Mouse (Mus musculus) kidney, adult 8-10 months (tissue): ENCODE measurements at regions not wholly inside any gene's neighbourhood (a gene's known extent, or its start where the extent isn't known, plus 50 kb on each side); places are given as distances from the start of the nearest gene placed in this dataset.
A peak's percentile ranks its signal among the peaks of the same experiment; 100 is the strongest.

Experiments used
- DNase-seq, 2 experiments: peaks; one replicate each; pipeline ENCODE4 v3.0.0; 2022

DNA sequence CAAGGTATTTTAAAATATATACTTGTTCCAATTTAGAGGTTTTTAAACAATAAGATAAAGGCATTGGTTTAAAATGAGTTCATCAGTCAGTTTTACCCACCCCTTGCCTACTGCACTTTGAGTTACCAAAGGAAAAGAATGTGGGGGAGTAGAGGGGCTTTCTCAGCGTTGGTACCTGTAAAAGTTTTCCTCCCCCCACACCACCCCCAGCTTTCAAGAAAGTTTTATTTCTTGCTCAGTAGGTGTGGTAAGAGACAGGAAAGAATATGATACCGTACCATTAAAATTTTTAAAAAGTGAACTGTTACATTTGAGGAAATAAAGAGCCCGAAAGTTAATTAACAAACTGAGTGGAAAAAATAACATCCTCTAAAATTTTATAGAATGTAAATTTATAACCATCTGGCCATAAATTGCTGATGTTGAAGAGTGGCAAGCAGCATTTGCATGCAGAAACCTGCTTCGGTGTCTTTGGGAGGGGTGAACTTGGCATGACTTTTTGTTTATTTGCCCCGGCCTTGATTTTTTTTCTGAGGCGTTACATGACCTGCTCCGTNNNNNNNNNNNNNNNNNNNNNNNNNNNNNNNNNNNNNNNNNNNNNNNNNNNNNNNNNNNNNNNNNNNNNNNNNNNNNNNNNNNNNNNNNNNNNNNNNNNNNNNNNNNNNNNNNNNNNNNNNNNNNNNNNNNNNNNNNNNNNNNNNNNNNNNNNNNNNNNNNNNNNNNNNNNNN, 346.1 kb downstream of the Tfec start:
- DNase-seq = no peak

DNA sequence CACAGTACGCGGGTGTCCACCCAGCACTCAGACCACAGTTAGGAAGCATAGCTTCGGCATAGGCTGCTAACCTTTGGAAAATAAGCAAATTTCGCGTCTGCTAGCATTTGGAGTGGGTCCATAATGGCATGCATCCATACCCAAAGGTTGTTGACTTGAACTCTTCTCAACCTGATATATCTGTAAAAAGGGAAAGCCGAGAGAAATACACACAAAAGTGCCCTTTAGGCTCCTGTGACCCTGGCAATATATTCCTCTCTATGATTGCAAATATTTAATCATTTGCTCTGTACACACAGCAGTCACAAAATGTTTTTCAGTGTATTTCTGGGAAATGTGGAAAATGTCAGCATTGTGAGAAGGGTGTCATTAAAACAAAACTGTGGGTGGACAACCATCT, 347.1 kb downstream of the Tfec start:
- no peak for DNase-seq

DNA sequence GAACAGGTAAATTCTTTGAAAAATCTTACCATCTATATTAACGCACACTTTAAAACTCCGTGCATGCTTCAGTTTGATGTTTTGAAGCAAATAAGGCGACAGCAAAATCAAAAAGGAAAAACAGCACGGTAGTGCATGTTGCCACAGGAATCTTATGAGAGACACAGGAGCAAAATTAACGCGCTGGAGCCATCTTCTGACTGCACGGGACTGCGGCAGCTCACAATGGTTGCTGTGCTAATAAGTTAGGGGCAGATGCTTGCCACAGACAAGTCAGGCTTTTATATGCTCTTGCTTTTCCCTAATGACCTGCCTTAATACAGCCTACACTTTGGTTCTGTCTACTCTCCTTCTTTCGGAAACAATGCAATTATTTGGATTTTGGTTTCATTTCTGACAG, 347.8 kb downstream of the Tfec start:
- peak; percentile 18 to 45 for DNase-seq

DNA sequence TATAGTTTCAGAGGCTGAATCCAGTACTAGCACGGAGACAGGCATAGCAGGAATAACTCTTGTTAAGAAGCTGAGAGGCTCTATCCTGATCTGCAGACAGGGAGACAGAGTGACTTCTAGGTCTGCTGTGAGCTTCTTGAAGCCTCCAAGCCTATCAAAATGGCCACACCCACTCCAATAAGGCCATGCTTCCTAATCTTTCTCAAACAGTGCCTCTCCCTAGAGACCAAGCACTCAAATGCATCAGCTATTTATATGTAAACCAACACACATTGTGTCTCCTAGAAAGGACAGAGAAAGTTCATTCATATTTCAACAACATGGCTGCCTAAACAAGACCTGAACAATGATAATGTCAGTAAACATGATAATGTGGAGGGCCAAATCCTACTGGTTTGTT, 384.2 kb downstream of the Tfec start:
- DNase-seq = no peak

DNA sequence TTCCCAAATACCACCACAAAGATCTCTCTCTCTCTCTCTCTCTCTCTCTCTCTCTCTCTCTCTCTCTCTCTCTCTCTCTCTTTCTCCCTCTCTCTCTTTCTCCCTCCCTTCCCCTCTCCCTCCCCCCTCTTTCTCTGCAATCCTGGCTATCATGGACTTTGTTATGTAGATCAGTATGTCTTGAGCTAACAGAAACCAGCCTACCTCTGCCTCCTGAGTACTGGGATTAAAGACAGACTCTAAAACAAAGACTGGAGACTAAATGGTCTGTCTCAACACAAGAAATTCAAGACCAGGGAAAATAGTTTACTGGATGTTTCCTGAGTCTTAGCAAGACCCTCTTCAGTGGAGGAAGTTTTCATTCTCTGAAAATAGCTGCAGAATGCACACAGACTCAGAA, 384.7 kb downstream of the Tfec start:
- no peak for DNase-seq

DNA sequence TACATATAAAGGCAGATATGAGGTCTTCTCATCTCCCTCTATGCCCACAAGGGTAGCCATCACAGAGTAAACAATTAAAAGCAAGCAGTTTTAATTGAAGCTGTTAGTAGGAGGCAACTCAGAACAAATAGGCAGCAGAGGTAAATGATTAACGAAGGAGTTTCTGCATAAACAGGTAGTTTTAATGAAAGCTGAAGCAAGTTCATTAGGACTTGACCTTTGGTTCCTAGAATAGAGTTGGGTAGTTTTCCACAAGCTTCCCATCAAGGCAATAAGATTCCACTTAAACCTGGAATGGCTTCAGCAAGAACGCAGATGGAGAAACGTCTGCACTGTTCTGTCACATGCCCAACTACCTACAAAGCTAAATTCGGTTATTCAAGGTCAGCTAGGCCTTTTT, 394.4 kb downstream of the Tfec start:
- peak; percentile 40 to 86 for DNase-seq

DNA sequence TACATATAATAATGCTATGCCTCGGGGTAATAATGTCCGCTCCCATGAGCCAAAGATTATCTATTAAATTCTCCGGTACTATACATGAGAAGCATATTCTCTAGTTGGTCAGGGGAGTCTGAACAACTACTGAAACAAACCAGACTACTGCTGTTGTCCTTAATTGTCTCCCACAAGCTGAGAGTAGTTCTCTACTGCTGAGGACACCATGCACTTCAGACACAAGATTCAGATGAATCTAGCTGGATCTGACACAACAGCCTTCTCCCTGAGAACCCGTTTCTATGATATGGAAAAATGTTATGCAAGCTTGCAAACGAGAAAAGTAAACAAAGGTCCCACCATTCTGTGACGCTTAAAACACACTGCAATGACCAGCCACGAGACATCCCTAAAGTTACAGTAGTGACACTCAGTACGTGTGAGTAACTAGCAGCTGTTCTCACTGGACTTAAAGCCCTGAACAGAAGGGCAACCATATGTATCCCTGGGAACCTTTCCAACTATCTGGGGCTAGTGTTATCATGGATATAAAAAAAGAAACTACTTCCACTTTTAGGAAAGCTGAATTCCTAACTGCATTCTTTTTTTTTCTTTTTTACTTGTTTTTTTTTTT, 411.1 kb downstream of the Tfec start:
- no peak for DNase-seq

DNA sequence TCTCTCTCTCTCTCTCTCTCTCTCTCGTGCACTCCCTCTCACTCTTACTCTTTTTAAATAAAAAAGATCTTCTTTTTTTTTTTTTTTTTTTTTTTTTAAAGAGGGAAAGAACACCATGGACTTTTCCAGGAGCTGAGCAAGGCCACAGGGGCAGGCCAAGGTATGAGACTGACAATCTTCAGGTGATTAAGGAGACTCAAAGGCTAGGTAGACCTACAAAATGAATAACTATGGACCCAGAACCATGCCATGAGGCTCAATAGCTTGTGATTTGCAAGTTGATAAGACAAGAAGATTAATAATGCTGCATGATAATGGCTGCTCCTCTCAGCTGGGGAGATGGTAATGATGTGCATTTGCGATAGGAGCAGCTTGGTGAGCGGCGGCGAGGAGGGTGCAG, 414.9 kb downstream of the Tfec start:
- no peak for DNase-seq

DNA sequence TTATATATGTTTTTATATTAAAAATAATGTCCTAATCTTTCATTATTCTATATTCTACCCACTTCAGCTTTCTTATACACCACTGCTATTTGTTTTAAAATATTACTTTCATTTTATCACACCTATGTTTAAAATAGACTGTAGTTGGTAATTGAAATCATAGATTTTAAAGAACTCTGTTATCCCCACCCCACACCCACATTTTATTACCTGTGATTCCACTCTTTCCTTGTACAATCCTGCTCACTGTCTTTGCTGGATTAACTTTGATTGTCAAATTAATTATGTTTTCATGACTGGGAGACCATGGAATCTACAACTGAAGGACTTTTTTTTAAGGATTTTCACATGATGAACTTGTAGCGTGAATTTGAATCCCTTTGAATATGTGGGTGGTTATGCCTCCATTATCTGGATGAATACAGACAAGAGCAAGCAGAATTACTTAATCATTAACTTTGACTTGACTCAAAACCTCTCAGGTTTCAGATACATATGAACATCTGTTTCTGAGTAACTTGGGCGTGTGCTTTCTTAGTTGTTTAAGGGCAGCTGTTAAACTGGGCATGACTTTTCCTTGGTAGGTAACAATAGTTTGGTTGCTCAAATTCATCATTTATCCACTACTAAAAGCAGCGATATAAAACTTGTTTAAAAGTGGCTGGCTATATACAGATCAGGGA, 429.4 kb downstream of the Tfec start:
- DNase-seq = no peak

DNA sequence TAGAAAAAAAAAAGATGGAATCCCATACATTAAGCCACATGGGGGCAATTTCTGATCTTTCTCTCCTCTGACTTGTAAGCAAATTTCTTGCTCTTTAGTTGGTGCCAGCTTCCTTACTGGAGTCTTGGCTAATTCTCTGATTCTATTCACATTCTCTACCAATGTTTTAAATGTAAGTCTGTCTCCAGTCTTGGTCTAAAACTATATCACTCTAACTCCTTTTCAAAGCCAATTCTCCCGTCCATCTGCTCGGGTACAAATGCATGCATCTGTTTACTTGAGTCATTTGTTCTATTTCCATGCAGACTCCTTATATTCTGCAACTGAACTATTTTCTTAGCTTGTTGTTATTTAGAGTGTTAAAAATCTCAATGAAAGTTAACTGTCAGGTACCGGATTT, 440.0 kb downstream of the Tfec start:
- DNase-seq = no peak
